Mouse (Mus musculus) G1E (cell line): ENCODE measurements at regions not wholly inside any gene's neighbourhood (a gene's known extent, or its start where the extent isn't known, plus 50 kb on each side); places are given as distances from the start of the nearest gene placed in this dataset.

ENCODE experiments used
- CTCF ChIP-seq: IDR thresholded peaks from 2 replicates; pipeline ENCODE4 v1.5.1; 2012; ENCODE audit warnings: low read depth, low read length, inconsistent platforms, mixed read lengths
- GATA1 ChIP-seq: IDR thresholded peaks from 2 replicates; pipeline ENCODE4 v1.6.1; 2012; ENCODE audit warnings: borderline replicate concordance, low read length, inconsistent platforms, mixed read lengths
- GATA2 ChIP-seq: IDR thresholded peaks from 2 replicates; pipeline ENCODE4 v1.6.1; 2012; ENCODE audit warnings: low read depth, low read length, inconsistent platforms, borderline replicate concordance

GRCm38 (mm10) chr2:167849999-167850552, 81.8 kb upstream of the Ptpn1 start:
- no peak for TF ChIP-seq CTCF
- TF ChIP-seq GATA1 = no peak
- TF ChIP-seq GATA2 = no peak
